12 mouse cellular contexts compared by ENCODE assay signal in genomic region chr1:78190386-78191111, GRCm38 (mm10). TPM values are rescaled to one million over a fixed set of nuclear protein-coding genes. Genes with fewer than 3 reads are reported as not detected.
DNase-seq lines count a peak whose midpoint lies in the region; ATAC-seq lines count a peak whose summit lies in the region.
"Had no signal": no experiment of that assay in that cellular context is flagged by ENCODE, and none has a peak within 500 bp of the region (broad histone marks: within the 10 kb centered on the region; RNA-seq: fewer than 3 reads in every experiment).

No protein-coding gene starts in this region.

- H3K4me1 ChIP-seq in forebrain, embryonic 12.5 days: peaks cover 38% of the 10 kb centered on the region
- H3K4me1 ChIP-seq in forebrain, embryonic 13.5 days: peaks cover 29% of the 10 kb centered on the region
- H3K4me1 ChIP-seq in hindbrain, embryonic 10.5 days (replicated peaks): peaks cover 67% of the 10 kb centered on the region
- H3K4me1 ChIP-seq in midbrain, embryonic 11.5 days (ENCODE audit: control insufficient read depth, insufficient read depth, low read length): peaks cover 21% of the 10 kb centered on the region
- H3K4me1 ChIP-seq in neural tube, embryonic 14.5 days (ENCODE audit: control insufficient read depth, insufficient read depth, low read length): peaks cover 3% of the 10 kb centered on the region; the same call in 1 of the 2 replicates

- 2% methylated on average over 12 of the region's 12 CpGs for WGBS in forebrain, embryonic 12.5 days
- WGBS in forebrain, embryonic 13.5 days: 1% methylated on average over 12 of the region's 12 CpGs
- 3% methylated on average over 12 of the region's 12 CpGs for WGBS in hindbrain, embryonic 10.5 days
- 1% methylated on average over 12 of the region's 12 CpGs for WGBS in midbrain, embryonic 11.5 days
- 5% methylated on average over 12 of the region's 12 CpGs for WGBS in neural tube, embryonic 14.5 days

- peak; percentile 69 for DNase-seq in hindbrain, embryonic 10.5 days (ENCODE audit: low spot score)
- peak; percentile 96 for DNase-seq in midbrain, embryonic 11.5 days (ENCODE audit: low spot score, missing footprints)
- DNase-seq in right cerebral cortex, adult 18-20 months: no peak
- DNase-seq in kidney, postnatal 14 days: no peak
- no peak for DNase-seq in right cerebral cortex, postnatal 25 days
- DNase-seq: cerebellum, adult 8-10 months; thymus, postnatal 14 days had no signal

- H3K9me3 ChIP-seq in forebrain, embryonic 12.5 days: no peaks in the 10 kb centered on the region
- H3K9me3 ChIP-seq in forebrain, embryonic 13.5 days (replicated peaks): no peaks in the 10 kb centered on the region
- H3K9me3 ChIP-seq in hindbrain, embryonic 10.5 days: no peaks in the 10 kb centered on the region
- no peaks in the 10 kb centered on the region for H3K9me3 ChIP-seq in midbrain, embryonic 11.5 days (ENCODE audit: control insufficient read depth, low read length)
- H3K9me3 ChIP-seq in neural tube, embryonic 14.5 days (ENCODE audit: control insufficient read depth, low read length): no peaks in the 10 kb centered on the region
- H3K9me3 ChIP-seq: limb, embryonic 13.5 days had no signal

- H3K27ac ChIP-seq in forebrain, embryonic 12.5 days: 0 out of 2 replicates have a peak overlapping the region, but pooled peaks have one; percentile 3
- H3K27ac ChIP-seq in forebrain, embryonic 13.5 days: no peak overlapping the region
- H3K27ac ChIP-seq in hindbrain, embryonic 10.5 days: peak overlapping the region; percentile 95
- H3K27ac ChIP-seq in midbrain, embryonic 11.5 days (ENCODE audit: low read depth, low read length): peak overlapping the region; percentile 91
- peak overlapping the region; percentile 45; the same call in 1 of the 2 replicates for H3K27ac ChIP-seq in neural tube, embryonic 14.5 days (ENCODE audit: low read depth, low read length)
- H3K27ac ChIP-seq: limb, embryonic 13.5 days had no signal

- no peaks in the 10 kb centered on the region for H3K36me3 ChIP-seq in forebrain, embryonic 12.5 days (replicated peaks)
- H3K36me3 ChIP-seq in forebrain, embryonic 13.5 days (ENCODE audit: poor library complexity, severe bottlenecking): no peaks in the 10 kb centered on the region
- peaks cover 47% of the 10 kb centered on the region for H3K36me3 ChIP-seq in hindbrain, embryonic 10.5 days
- no peaks in the 10 kb centered on the region; the same call in 1 of the 2 replicates for H3K36me3 ChIP-seq in midbrain, embryonic 11.5 days (ENCODE audit: control insufficient read depth, insufficient read depth, low read length)
- no peaks in the 10 kb centered on the region for H3K36me3 ChIP-seq in neural tube, embryonic 14.5 days (ENCODE audit: control insufficient read depth, insufficient read depth, low read length)
- H3K36me3 ChIP-seq: limb, embryonic 13.5 days had no signal

- peaks cover 93% of the 10 kb centered on the region for H3K27me3 ChIP-seq in forebrain, embryonic 12.5 days
- H3K27me3 ChIP-seq in forebrain, embryonic 13.5 days: peaks cover 99% of the 10 kb centered on the region
- peaks cover 98% of the 10 kb centered on the region for H3K27me3 ChIP-seq in hindbrain, embryonic 10.5 days (ENCODE audit: insufficient read depth, poor library complexity, severe bottlenecking)
- H3K27me3 ChIP-seq in midbrain, embryonic 11.5 days (ENCODE audit: control insufficient read depth, insufficient read depth, low read length): peaks cover 61% of the 10 kb centered on the region
- peaks cover 13% of the 10 kb centered on the region; the same call in 1 of the 2 replicates for H3K27me3 ChIP-seq in neural tube, embryonic 14.5 days (ENCODE audit: control insufficient read depth, insufficient read depth, low read length)

- H3K4me3 ChIP-seq in forebrain, embryonic 12.5 days (replicated peaks): peak overlapping the region; percentile 38; the same call in 1 of the 2 replicates
- no peak overlapping the region for H3K4me3 ChIP-seq in forebrain, embryonic 13.5 days
- H3K4me3 ChIP-seq in hindbrain, embryonic 10.5 days: peak overlapping the region; percentile 72
- H3K4me3 ChIP-seq in midbrain, embryonic 11.5 days (ENCODE audit: low read depth, low read length): peak overlapping the region; percentile 71
- no peak overlapping the region for H3K4me3 ChIP-seq in neural tube, embryonic 14.5 days (ENCODE audit: low read depth, low read length)

- ATAC-seq in forebrain, embryonic 12.5 days (ENCODE audit: low FRiP score): peak; percentile 54; the same call in 1 of the 2 replicates
- no peak; the same call in 1 of the 2 replicates for ATAC-seq in forebrain, embryonic 13.5 days
- ATAC-seq in midbrain, embryonic 11.5 days (ENCODE audit: low FRiP score): peak; percentile 80
- peak; percentile 71 for ATAC-seq in neural tube, embryonic 14.5 days (ENCODE audit: low read depth)

- peak overlapping the region; percentile 68; the same call in 1 of the 2 replicates for H3K4me2 ChIP-seq in forebrain, embryonic 12.5 days
- no peak overlapping the region for H3K4me2 ChIP-seq in forebrain, embryonic 13.5 days
- H3K4me2 ChIP-seq in midbrain, embryonic 11.5 days: peak overlapping the region; percentile 72
- H3K4me2 ChIP-seq in neural tube, embryonic 14.5 days (ENCODE audit: low read depth, low read length): peak overlapping the region; percentile 49; the same call in 1 of the 2 replicates

- no peak overlapping the region for H3K9ac ChIP-seq in forebrain, embryonic 12.5 days
- no peak overlapping the region for H3K9ac ChIP-seq in forebrain, embryonic 13.5 days
- peak overlapping the region; percentile 85 for H3K9ac ChIP-seq in midbrain, embryonic 11.5 days (ENCODE audit: low read length)
- no peak overlapping the region for H3K9ac ChIP-seq in neural tube, embryonic 14.5 days (replicated peaks; ENCODE audit: low read depth, low read length)

RNA-seq across cellular contexts. Expression of gene Pax3, which starts 6.4 kb away (rescaled TPM):
- polyA plus RNA-seq in forebrain, embryonic 12.5 days (2016; fragmentation: Nextera tagmentation; extraction: Ambion mirVana): 3.3 and 3.6 TPM in 2 replicates
- polyA plus RNA-seq in forebrain, embryonic 13.5 days (2015; fragmentation: Nextera tagmentation; extraction: Ambion mirVana): 0.53 and 0.65 TPM in 2 replicates
- 47.6 and 54.6 TPM in 2 replicates for polyA plus RNA-seq in hindbrain, embryonic 10.5 days (2016; fragmentation: Nextera tagmentation; extraction: Ambion mirVana)
- polyA plus RNA-seq in midbrain, embryonic 11.5 days (2014; fragmentation: Nextera tagmentation; extraction: Ambion mirVana): 38.1 and 41.5 TPM in 2 replicates
- 4.6 and 6.3 TPM in 2 replicates for polyA plus RNA-seq in neural tube, embryonic 14.5 days (2014; fragmentation: Nextera tagmentation; extraction: Ambion mirVana)
- polyA plus RNA-seq: lung, embryonic 16.5 days had no signal

Comparison
In these comparisons a context has a peak if more than half of its experiments do, and no peak if none do; other contexts are left out.
1. H3K4me3 ChIP-seq: peak in forebrain, embryonic 12.5 days (single experiment), hindbrain, embryonic 10.5 days (single experiment) and midbrain, embryonic 11.5 days (single experiment); none in forebrain, embryonic 13.5 days (single experiment) and neural tube, embryonic 14.5 days (single experiment).
2. DNase-seq: peak in hindbrain, embryonic 10.5 days (single experiment) and midbrain, embryonic 11.5 days (single experiment); none in right cerebral cortex, adult 18-20 months (single experiment), kidney, postnatal 14 days (single experiment) and right cerebral cortex, postnatal 25 days (single experiment).